Mouse (Mus musculus): ENCODE data around the gene Esrrg.

Gene Esrrg

DNA sequence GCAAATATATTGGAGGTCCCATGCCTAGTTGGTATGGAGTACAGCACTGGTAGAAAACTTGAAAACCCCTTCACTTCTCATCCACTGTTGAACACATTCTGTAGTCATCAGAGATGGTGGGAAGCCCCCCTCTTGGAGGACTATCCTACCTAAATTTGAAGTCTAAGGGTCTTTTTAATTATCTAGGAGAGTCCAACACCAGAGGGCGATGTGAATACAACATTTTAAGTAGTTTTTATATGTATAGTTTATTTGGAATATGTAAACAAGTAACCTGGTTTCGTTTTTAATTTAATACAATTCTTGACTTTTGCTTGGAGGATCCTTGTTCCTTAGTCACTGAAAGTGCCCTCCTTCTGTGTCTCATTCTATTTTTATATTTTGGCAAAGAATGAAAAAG lies 372.4 kb downstream of the Esrrg start:
- DNase-seq (ENCODE audit: extremely low read depth, low read depth) = no peak

DNA sequence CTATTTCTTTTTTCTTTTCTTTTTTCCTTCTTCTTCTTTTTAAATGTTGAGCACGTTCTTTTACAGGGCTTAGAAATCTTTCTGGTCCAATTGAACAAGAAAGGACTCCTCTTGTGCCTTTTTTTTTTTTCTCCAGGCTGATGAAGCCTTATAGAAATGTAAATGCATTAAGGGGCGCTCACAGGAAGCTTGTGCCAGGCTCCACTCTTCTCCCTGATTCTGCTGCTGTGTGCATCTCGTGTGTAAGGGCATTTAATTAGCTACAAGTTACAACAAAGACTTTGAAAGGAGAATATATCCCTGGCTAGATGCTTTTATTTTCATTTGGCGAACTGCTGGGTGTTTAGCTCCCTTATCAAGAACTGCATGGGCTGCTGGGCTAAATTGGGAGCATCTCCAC lies 374.6 kb downstream of the Esrrg start:
- no peak for DNase-seq (ENCODE audit: extremely low read depth, low read depth)

DNA sequence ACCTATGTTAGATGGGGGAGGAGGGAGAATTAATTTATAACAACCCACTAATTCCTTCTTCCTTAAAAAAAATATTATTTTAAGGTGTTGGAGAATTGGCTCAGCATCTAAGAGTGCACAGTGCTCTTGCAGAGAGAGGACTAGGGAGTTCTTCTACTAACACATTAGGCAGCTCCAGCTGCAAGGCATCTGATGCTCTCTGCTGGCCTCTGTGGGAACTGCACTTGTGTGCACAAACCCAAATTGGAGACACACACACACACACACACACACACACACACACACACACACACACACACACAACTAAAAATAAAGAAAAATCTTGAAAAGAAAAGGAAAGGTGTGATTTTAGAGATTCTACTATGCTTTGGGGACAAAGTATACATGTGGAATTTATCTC lies 381.6 kb downstream of the Esrrg start:
- no peak for DNase-seq (ENCODE audit: extremely low read depth, low read depth)

DNA sequence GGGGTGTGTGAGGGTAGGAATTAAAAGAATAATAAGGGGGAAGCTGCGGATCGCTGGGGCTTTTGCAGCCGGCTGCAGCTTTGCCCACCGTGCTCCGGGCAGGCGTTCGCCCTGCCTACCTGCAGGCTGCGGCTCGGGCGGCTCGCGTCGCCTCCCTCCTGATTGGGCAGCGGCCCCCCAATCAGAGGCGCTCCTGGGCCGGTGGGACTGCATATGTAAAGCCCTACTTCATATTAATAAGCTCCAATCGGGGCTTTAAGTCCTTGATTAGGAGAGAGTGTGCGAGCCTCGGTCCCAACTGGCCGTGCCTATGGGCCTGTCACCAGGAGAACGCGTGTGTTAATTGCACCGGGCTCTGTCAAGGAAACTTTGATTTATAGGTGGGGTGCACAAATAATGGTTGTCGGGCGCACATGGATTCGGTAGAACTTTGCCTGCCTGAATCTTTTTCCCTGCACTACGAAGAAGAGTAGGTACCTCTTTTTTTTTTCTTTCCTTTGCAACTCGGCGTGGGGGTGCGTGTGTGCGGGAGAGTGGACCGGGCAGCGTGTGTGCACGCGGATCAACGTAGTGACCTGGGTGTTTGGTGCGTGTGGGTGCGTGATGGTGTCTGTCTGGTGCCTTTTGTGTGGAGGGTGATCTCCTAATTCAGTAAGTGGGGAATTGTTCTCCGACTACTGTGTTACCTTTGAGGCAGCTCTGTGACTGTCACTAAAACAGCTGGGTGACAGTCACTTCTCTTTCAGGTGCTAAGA lies 389.2 kb downstream of the Esrrg start:
- no peak for DNase-seq (ENCODE audit: extremely low read depth, low read depth)

DNA sequence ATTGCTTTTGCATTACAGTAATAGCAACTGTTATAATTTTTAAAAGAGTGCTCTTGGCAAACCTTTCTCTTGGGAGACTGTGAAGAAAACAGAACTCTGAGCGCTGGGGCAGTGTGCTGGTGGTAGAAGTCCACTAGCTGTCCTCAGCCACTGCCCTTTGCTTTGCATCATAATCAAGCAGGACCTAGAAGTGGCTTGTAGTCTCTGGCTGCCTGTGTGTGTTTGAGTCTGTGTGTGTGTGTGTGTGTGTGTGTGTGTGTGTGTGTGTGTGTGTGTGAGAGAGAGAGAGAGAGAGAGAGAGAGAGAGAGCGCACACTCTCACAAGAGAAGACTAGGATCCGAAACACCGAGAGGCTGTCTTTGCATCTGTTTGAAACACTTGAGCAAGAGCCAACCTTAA lies 390.5 kb downstream of the Esrrg start:
- no peak for DNase-seq (ENCODE audit: extremely low read depth, low read depth)

DNA sequence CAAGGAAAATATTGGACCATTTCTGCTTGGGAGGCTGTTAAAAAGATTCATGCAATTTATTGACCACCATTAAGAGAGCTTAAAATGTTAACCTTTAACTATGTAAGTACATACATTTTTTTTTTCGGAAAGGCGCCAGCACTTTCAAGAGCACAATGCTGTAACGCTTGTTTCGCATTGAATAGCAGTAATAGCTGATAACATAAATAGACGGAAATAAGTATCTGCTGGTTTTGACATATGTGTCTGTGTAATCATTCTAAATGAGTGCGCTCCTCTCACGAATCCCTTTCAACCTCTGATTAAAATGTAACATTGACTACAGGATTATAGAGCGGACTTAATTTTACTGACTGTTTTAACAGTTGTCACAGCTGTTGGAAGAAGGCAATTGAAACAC lies 391.6 kb downstream of the Esrrg start:
- no peak for DNase-seq (ENCODE audit: extremely low read depth, low read depth)

DNA sequence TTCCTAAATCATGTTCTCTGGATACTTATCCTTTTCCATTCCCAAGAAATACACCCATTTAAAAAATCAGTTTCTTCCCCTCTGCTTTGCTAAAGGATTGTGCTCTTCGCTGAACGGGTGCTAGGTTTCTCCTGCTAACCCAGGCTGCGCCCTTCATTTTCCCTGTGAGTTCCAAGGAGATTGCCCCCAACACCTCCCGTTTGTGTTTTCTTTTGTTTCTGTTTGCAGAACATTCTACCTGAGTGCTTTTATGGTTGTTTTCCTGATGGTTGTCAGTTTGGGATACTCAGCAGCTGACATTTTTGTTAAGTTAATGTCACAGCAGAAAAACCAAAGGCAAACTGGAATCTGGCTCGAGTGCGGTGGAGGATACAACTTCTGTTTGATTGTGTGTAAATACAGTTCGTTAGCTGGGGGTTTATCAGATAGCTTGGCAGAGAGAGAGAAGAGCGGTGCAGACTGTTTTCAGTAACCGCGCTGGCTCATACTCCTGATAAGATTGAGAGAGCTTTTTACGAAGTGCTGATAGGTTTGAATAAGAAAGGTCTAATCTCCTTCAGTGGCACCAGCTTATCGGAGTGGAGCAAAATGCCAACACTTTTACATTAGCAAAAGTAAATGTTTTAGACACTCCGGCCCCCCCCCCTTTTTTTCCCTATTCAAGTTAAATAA lies 398.4 kb downstream of the Esrrg start:
- no peak for DNase-seq (ENCODE audit: extremely low read depth, low read depth)

DNA sequence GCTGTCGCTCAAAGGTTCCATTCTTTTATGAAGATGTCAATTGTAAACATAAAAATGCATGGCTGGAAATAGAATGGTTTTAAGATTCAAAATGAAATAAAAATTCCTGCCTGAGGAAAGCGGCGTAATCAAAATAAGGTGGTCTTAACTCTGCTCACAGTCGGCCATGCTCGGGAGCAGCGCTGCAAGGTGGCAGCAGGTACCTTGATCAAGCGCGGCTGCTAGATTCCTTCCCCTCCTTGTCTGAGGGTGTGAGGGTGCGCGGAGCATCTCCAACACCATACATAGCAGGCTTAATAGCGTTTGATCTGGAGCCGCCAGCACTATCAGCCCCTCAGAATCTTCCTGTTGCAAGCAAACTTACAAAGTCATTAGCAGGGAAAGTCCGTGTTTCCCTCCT lies 399.9 kb downstream of the Esrrg start:
- DNase-seq (ENCODE audit: extremely low read depth, low read depth) = no peak

DNA sequence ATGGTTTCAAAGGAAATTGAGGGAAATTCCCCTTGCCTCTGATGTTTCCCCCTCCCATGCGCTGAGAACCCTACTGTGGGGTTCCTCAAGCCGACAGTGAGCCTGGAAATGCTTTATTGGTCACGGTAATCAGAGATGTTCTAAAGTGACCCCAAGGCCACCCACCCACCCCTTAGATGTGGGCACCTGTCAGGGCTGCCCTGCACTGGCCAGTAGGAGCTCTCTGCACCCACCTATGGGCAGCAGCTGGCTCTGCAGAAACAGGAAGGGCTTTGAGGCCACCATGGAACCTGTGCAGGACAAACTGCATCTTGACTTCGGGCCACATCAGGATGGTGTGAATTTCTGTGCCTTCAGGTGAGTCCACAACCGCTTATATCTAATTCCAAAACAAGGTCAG lies 401.3 kb downstream of the Esrrg start:
- DNase-seq (ENCODE audit: extremely low read depth, low read depth) = no peak

DNA sequence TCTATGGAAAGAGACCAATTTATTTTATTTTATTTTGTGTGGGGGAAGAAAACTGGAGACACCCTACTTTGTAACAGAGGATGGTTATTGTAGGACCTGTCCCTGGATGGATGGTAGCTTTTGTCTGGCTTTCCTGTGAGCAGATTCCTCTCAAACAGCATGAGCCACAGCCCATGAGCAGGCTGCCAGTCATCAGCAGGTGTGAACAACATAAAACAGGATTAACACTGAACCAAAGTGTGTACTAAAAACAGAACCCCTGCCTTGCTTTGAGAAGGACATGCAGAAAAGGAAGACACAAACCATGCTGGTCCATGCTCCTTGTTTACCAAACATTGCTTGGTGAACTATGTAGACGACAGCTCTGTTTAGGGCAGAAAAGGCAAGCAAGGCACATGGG lies 402.3 kb downstream of the Esrrg start:
- no peak for DNase-seq (ENCODE audit: extremely low read depth, low read depth)

DNA sequence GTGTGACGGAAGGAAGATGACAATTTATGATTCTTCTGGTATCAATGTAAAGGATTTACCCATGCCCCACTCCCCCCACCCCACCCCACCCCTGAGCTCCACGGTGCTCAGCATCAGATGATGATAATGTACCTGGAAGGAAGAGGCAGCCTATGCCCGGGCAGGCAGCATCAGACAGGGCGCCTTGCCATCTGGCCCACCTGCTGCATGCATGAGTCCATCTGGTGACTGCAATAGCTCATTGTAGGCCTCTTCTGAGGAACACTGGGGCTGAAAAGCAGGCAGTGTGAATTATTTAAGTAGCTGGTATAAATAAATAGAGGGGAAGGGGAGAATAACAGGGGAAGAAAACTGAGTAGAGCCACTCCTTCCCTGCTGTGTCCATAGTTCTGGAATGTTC lies 405.8 kb downstream of the Esrrg start:
- no peak for DNase-seq (ENCODE audit: extremely low read depth, low read depth)

DNA sequence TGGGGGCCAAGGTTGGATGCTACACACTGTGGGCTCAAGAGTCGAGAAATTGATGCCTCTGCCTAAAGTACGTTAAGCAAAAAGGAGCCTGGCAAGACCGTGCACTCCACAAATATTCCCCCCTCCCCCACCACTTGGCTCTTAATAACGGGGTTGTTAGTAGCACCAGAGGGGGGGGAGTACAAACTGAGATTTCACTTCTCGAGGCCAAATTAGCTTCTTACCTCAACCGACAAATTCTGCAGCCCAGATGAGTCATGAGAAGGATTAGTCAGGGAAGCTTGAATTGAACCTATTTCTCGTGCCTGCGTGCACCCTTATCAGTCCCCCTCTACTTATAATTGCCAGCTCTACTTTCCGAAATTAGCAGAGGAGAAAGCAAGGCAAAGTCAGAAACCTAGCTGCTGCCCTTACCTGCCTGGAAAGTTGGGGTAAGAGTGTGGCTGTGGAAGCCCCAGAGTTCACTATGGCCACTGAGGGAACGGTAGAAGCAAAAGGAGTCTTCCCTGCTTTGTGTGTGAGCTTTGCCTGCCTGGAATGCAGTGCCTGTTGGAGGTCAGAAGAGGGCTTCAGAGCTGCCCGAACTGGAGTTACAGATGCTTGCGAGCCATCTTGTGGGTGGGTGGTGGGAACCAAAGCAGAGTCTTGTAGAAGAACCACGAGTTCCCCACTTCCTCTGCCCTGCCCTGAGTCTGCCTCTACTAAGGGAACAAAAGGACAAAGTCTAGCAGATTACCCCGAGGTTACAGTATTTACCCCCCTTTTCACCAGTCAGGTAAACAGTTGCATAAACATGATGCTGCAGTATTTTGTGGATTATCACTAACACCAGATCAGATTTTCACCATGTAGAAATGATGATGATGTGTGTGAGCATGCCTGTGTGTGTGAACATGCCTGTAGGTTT lies 409.6 kb downstream of the Esrrg start:
- DNase-seq (ENCODE audit: extremely low read depth, low read depth) = no peak

DNA sequence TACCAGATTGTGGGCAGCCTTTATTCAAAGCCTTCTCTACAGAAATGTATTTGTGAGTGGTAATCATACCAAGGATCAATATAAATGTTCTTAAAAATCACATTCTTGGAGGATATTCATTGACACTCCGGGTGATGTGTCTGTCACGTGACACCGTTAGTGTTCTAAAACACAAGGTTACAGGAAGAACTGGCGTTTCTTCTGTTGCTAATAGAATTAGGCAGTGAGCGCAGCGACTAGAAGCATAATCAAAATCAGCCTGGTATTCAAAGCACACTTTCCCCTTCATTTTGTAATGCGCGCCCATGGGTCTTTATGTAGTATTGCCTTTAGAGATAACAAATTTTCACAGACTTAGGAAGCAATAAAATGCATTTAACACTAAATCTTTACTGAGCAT lies 420.6 kb downstream of the Esrrg start:
- no peak for DNase-seq (ENCODE audit: extremely low read depth, low read depth)

DNA sequence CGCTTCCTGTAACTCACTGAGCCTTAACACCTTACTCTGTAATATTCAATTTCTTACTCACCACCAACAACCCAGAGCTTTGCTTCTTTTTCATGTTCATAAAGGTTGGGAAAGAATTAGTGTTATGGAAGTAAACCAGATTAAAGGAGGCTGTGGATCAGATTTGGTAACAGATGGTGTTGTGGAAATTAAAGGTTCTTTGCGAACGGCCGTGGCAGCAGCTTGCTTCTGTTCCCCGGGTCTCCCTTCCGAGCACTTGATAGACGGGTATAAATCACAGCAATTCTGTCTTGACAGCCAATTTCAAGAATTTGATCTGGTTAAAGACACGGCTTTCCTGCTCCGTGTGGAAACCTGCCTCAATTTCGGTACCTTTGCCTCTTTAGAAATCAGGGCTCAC lies 421.5 kb downstream of the Esrrg start:
- DNase-seq (ENCODE audit: extremely low read depth, low read depth) = no peak

DNA sequence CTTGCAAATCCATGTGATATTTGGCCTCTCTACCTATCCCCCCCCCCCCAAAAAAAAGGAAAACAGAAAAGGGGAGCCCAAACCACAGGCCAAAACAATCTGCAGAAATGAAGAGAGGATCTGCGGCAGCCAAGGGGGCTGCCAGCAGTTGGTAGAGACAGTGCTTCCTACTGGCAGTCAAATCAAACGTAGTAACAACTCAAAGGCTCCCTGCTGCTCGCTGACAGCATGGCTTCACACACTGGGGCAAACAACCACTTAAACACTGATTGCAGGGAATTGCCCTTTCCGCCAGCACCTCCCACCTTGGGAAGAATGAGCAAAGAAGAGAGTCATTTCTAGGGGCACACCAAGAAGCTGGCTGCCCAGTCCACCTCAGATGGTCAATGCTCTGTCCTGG lies 422.7 kb downstream of the Esrrg start:
- DNase-seq (ENCODE audit: extremely low read depth, low read depth) = no peak

DNA sequence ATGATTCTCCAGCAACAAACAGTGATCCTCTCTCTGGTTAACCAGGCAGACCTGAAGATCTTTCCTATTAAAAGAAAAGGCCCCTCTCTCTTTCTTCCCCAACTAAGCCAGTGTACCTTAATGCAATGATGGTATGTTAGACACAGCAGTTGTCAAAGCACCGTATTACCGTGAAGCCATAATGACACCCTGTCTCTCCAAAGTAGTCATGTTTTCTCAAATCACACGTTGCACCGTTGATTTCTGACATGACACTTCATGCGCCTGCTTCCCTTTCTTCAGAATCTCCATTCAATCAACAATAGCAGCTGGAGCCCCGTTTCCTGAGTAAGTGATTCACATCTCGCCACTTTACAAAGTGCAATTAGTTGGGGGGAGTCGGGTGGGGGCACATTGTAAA lies 427.4 kb downstream of the Esrrg start:
- no peak for DNase-seq (ENCODE audit: extremely low read depth, low read depth)

DNA sequence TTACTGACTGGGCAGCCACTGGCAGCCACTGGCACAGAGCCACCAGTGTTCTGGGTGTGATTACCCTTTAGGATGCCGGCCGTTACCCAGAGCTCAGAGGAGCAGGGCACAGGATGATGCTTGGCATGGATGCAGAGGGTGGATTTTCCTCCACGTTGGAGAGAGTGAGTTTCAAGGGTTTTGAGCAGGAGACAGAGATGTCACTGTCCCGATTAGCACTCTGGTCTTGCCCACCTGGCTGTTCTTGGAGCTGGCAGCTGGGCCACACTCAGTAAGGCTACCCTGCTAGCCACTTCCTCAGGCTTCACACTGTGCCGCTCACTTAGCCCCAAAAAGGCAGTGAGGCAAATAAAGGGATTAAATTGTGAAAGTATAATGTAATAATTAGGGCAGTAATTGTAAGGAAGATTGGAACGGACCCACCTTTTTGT lies 438.1 kb downstream of the Esrrg start:
- DNase-seq (ENCODE audit: extremely low read depth, low read depth) = no peak

DNA sequence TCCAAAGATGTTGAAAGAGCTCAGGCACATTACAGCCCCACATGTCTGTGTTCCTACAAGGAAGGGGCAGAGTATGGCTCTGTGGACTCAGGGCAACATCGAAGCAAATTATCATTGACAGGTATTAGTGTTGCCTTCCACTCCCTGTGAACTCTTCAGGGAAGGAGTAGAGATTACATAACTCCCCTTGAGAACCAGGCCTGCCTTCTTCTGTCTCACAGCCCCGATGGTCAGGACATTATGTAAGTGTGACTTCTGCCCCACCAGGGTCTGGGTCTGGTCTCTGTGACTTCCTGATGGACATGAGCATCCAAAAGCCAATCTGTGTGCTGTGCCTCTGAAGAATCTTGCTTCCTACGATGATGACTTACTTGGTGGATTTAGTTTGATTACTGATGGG lies 438.6 kb downstream of the Esrrg start:
- no peak for DNase-seq (ENCODE audit: extremely low read depth, low read depth)

DNA sequence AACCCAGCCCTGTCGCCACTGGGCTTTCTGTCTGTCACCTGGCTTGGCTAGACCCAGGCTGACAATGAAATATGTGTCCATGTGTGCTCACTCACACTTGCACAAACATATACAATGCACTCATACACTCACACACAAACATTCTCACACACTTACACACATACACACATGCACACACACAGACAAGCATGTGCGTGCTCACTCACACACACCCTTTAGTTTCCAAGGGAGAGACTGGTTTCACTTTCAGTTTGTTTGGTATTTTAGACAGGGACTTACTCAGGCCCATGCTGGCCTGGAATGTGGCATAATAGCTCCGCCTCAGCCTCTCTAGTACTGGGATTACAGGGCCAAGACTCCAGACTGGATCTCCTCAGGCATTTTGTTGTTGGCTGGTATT lies 447.3 kb downstream of the Esrrg start:
- peak; percentile 8 for DNase-seq (ENCODE audit: extremely low read depth, low read depth)

DNA sequence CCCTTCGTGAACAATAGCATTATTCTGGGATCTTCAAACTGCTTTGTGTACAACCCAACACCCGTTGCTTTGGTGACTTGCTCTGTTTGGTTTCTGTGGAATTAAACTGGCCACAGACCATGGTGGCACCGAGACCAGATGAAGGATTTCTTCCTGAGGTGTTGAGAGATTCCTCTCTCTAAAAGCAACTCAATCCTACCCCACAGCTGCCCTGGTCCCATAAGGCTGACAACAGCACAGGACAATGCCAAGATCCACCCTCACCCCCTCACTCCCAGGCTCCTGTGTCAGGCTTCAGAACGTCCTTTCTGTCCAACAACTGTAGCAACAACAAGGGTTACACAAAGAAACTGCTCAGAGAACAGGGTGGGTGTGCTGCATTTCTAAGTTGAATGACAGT lies 449.3 kb downstream of the Esrrg start:
- DNase-seq (ENCODE audit: extremely low read depth, low read depth) = no peak

DNA sequence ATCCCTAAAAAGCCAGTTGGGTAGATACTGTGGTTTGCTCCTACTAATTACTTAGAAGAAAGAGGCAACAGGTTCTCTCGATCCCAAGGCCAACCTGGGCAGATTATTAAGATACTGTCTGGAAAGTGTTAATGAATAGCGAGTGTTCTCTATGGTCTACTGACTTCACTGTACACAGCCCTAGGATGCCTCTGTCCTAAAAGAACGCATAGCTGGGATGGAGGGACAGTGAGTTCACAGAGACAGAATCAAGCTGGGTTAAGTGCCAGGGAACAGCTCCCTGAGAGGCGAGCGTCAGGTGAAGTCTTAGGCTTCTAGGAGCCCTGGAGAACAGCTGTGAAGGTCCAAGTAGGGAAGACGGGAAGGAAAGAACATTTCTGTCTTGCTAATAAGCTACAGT lies 450.4 kb downstream of the Esrrg start:
- no peak for DNase-seq (ENCODE audit: extremely low read depth, low read depth)

DNA sequence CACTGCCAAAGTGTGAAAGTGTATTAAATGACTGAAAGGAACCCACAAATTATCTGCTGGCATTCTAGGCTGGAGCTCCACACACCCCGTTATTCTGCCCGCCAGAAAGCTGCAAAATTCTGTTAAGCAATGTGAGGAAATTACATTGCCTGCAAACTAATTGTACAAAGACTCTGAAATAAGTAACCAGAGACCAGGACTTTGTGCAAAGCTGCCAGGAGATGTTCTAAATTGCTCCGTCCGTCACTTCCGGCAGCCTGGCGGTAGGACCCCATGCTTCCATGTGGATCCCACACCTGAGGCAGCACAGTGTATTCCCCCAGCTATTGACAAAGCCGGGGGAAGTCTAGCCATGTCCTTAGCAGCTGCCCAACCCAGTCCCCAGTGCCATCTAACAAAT lies 451.9 kb downstream of the Esrrg start:
- no peak for DNase-seq (ENCODE audit: extremely low read depth, low read depth)
